Mouse (Mus musculus): ENCODE measurements at regions not wholly inside any gene's neighbourhood (a gene's known extent, or its start where the extent isn't known, plus 50 kb on each side); places are given as distances from the start of the nearest gene placed in this dataset.

- CTCF ChIA-PET = no interaction called here
Measured at GRCm38 (mm10) chr1:73727781-73728180, 396.5 kb downstream of the Tns1 start.

GRCm38 (mm10) chr1:73726658-73727057 is 397.6 kb downstream of the Tns1 start:
- CTCF ChIA-PET = no interaction called here

GRCm38 (mm10) chr1:73725486-73725885 is 398.8 kb downstream of the Tns1 start:
- CTCF ChIA-PET = no interaction called here

- CTCF ChIA-PET = no interaction called here
Measured at GRCm38 (mm10) chr1:73724551-73724950, 399.7 kb downstream of the Tns1 start.

- CTCF ChIA-PET = interaction anchor here (0.6 kb wide), 1 partner anchor 1011 kb away, joined by 4 read pairs; the partner anchor contains the start of gene Rpl37a
Measured at GRCm38 (mm10) chr1:73721486-73722225, 402.6 kb downstream of the Tns1 start.

- CTCF ChIA-PET = no interaction called here
Measured at GRCm38 (mm10) chr1:73718421-73718820, 405.8 kb downstream of the Tns1 start.

- CTCF ChIA-PET = no interaction called here
Measured at GRCm38 (mm10) chr1:73717401-73717800, 406.8 kb downstream of the Tns1 start.

- CTCF ChIA-PET = no interaction called here
Measured at GRCm38 (mm10) chr1:73716901-73717300, 407.3 kb downstream of the Tns1 start.

GRCm38 (mm10) chr1:73715571-73715970 is 408.7 kb downstream of the Tns1 start:
- CTCF ChIA-PET = interaction anchor here (0.6 kb wide), 1 partner anchor 15 kb away, joined by 7 read pairs; no protein-coding TSS in a partner anchor

GRCm38 (mm10) chr1:73702428-73702842 is 421.8 kb downstream of the Tns1 start:
- CTCF ChIA-PET = no interaction called here

- CTCF ChIA-PET = no interaction called here
Measured at GRCm38 (mm10) chr1:73693537-73693936, 430.7 kb downstream of the Tns1 start.

GRCm38 (mm10) chr1:73685734-73686133 is 438.5 kb downstream of the Tns1 start:
- CTCF ChIA-PET = no interaction called here

GRCm38 (mm10) chr1:73685066-73685465 is 439.2 kb downstream of the Tns1 start:
- CTCF ChIA-PET = no interaction called here

- CTCF ChIA-PET = no interaction called here
Measured at GRCm38 (mm10) chr1:73684166-73684565, 440.1 kb downstream of the Tns1 start.

GRCm38 (mm10) chr1:73683132-73683888 is 440.9 kb downstream of the Tns1 start:
- CTCF ChIA-PET = no interaction called here

- CTCF ChIA-PET = no interaction called here
Measured at GRCm38 (mm10) chr1:73681697-73682096, 442.6 kb downstream of the Tns1 start.

GRCm38 (mm10) chr1:73680829-73681228 is 443.4 kb downstream of the Tns1 start:
- CTCF ChIA-PET = no interaction called here

- CTCF ChIA-PET = no interaction called here
Measured at GRCm38 (mm10) chr1:73673851-73674235, 450.4 kb downstream of the Tns1 start.

GRCm38 (mm10) chr1:73673191-73673850 is 450.9 kb downstream of the Tns1 start:
- CTCF ChIA-PET = no interaction called here

- CTCF ChIA-PET = no interaction called here
Measured at GRCm38 (mm10) chr1:73672239-73672638, 452.0 kb downstream of the Tns1 start.

- CTCF ChIA-PET = no interaction called here
Measured at GRCm38 (mm10) chr1:73668691-73669090, 455.6 kb downstream of the Tns1 start.

GRCm38 (mm10) chr1:73663546-73663945 is 460.7 kb downstream of the Tns1 start:
- CTCF ChIA-PET = no interaction called here

- CTCF ChIA-PET = no interaction called here
Measured at GRCm38 (mm10) chr1:73645011-73645410, 479.2 kb downstream of the Tns1 start.
